Mouse (Mus musculus): Measurements from ENCODE around the gene 9130023H24Rik. TPM values are rescaled to one million over a fixed set of nuclear protein-coding genes. Genes with fewer than 3 reads are reported as not detected.
A peak's percentile ranks its signal among the peaks of the same experiment; 100 is the strongest.

The 9130023H24Rik gene
- polyA plus RNA-seq, 2 experiments from 2014 or later = 4.0 to 5.8 TPM

DNA sequence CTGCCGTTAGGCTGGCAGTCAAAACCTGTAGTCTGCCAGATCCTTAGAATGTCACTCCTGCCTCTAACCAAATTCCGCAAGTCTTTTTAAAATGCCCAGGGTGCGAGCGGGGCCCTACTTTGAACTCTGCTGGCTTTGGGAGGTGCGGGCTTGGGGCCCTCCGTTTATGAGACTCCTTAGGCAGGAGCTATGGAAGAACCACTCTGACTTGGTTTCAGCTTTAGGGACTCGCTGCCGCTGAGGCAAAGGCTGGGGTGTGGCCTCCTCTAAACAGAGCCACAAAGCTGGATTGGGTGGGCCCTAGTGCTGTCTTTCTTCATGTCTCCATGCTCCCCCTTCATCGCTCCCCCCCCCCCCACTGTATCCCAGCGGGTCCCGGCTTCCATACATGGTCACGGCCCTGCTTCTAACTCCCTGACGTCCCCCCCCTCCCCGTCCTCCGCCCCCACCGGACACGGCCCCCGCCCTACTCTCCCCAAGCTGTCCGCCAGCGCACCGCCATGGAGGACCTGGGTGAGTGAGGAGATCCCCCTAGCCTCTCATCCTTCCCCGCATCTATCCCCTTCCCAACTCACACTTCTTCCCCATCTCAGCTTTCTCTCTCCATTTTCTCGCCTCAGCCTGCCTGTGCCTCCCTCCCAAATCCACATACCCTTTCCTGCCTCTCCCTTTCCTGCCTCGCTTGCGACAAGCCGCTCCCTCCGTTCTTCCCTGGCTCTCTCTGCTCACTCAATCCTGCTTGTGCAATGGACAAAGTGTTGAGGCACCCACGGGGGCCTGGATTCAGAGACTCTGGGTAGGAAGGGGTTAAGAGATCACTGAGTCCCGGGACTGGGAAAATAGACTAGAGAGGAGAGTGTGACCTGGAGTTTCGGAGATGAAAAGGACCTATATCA is 8.9 kb upstream of the 9130023H24Rik start, which contains the start of gene Tgfb1i1:
Gene Tgfb1i1, plus strand, starts transcription at position 317 of the 896 bp plus-strand sequence.
- ATAC-seq = no peak

DNA sequence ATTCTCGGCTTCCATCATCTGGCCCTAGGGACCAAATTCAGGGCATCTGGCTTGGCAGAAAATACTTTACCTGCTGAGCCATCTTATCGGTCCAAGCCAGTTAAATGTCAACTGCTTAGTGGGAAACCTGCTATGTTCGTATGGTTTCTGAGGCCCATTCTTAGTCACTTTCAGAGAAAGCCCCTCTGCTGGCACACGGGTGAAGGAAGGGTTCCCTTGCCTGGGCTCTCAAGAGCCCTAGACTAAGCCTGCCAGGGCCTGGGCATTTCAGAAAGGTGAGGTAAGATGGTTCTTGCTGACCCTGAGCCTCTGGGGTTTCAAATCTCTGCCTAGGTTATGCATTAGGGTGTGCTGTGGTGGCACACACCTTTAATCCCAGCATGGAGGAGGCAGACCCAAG is 7.7 kb upstream of the 9130023H24Rik start:
- no peak for ATAC-seq

DNA sequence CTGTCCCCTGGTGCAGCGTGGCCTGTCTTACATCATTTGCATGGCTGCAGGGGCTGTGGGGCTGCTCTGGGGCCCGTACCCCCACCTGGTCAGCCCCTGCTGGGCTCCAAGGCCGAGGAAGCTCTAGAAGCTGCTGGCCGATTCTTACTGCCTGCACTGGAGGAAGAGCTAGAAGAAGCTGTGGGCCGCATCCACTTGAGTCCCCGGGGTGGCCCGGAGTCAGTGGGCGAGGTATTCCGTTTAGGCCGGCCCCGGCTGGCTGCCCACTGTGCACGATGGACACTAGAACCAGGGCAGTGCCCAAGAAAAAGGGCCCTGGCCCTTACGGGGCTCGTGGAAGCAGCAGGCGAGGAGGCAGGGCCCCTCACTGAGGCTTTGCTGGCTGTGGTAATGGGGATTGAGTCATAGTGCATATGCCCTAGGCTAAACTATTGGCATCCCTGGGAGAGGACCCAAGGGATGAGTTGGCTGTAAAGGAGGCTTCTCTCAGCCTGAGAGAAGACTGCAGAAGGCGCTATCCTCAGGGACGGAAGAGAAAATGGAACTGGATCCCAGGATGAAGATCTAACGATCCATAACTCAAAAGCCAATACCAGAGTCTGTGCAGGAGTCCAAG is 6.7 kb upstream of the 9130023H24Rik start:
- ATAC-seq = no peak

- ATAC-seq = no peak
These were observed 6.1 kb upstream of the 9130023H24Rik start for GRCm38 (mm10) chr7:128243921-128244320.

DNA sequence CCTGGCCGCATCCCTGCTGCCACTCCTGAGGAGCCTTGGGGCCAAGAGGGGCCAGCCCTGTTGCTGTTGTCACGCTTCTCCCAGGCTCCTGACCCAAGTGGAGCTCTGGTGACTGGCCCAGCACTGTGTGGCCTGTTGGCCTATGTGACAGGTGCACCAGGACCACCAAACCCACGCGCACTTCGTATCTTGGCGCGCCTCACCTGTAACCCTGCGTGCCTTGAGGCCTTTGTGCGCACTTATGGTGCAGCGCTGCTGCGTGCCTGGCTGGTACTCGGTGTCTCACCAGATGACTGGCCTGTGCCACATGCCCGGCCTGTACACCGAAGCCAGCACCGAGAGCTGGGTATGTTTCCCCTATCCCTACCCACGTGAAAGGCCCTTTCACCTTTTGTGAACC is 4.5 kb upstream of the 9130023H24Rik start:
- ATAC-seq = no peak

- ATAC-seq = no peak
These were observed 2.4 kb upstream of the 9130023H24Rik start for GRCm38 (mm10) chr7:128240131-128240784.

DNA sequence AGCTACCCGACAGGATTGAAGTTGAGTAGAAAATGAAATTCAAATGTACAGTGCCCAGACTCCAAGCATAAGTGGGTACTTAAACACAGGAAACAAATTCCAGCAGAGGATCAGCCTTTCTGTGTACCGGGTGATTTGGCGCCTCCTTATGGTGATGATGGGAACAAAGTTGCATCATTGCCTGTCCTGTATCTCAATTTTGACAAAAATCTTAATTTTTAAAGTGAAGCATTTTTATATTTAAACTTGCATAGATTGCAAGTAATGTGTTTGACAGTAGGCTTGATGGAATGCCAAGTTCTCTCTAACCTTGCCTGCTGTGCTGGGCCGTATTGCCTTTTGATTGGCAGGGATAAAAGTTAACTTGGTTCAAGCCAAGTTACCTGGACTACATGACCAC is 1.2 kb upstream of the 9130023H24Rik start:
- no peak for ATAC-seq

DNA sequence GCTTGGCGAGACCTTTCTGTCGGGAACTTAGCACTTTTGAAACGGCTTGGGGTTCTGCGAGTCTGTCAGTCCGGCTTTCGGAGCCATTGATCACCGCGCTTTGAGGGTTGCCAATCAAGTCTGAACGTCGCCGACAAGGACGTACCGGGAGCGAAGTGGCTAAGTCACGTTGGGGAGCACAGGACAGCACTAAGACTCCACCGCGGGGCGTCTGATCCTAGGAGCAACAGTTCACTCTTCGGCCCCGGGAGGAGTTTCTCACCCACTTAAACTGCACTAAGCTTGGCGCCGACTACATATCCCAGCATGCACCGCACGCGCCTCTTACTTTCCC is 271 bp downstream of the 9130023H24Rik start:
- ATAC-seq = no peak

- ATAC-seq = peak; percentile 16
These were observed 807 bp downstream of the 9130023H24Rik start, which contains the start of gene Armc5 for GRCm38 (mm10) chr7:128236856-128237592. TSS of gene Armc5 (plus strand) at chr7:128237342.

GRCm38 (mm10) chr7:128236426-128236825 is 1.4 kb downstream of the 9130023H24Rik start:
- ATAC-seq = no peak

GRCm38 (mm10) chr7:128235481-128235880 is 2.4 kb downstream of the 9130023H24Rik start:
- no peak for ATAC-seq

DNA sequence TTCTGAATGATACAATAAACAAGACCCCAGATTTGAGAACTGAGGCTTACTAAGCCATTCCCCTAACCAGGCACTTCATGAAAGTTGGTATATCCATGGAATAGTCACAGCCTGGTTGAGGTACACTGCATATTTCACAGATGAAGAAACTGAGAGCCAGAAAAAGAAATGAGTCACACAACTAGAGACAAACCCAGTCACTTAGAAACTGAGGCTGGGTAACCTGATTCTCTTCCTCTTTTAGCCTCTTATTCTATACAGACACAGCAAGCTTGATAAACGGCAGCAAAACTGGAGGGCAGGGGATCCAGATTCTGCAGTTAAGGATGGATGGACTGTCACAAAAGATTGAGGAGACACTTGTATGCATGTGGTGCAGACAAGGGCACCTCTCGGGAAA is 3.0 kb downstream of the 9130023H24Rik start:
- no peak for ATAC-seq

- ATAC-seq = no peak
These were observed 6.1 kb downstream of the 9130023H24Rik start for GRCm38 (mm10) chr7:128231741-128232140.

- no peak for ATAC-seq
These were observed 16.9 kb downstream of the 9130023H24Rik start for GRCm38 (mm10) chr7:128220936-128221335.

GRCm38 (mm10) chr7:128219952-128220351 is 17.9 kb downstream of the 9130023H24Rik start:
- no peak for ATAC-seq

DNA sequence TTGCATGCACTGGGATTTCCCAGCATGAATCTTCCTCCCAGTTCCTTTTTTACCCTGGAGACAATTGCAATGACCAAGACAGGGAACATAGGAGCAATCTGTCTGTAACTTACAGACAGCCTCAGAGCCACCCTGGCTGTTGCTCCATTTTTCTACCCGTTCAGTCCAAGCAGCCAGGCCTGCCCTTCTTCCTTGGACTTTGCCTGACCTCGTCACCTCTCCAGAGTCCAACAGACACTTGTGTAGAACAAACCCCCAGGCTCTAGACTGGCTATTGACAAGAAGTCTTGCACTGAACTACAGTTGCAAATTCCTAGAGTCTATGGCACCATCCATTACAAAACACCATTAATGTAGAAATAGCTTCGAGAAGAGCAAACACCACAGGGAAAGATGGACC is 28.0 kb downstream of the 9130023H24Rik start:
- ATAC-seq = no peak

DNA sequence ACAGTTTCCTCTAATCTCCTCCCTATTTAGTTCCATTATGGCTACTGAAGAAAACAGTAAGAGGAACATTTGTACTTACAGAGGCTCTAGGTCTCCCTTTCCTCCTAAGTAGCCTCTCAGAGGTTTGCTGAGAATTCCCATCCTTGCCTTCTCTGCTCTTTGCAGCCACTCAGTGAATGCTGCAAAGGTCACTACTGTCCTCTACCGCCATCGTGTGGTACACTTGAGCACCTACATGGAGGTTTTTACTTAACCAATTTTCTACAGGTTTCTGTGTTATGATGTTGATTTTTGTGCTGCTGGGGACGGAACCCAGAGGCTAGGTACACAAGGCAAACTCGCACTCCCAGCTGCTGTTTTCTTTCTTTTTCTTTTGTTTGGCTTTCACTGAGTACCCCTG is 29.6 kb downstream of the 9130023H24Rik start:
- peak; percentile 40 for ATAC-seq

- no peak for ATAC-seq
These were observed 31.7 kb downstream of the 9130023H24Rik start, which contains the start of gene Cox6a2 for GRCm38 (mm10) chr7:128206152-128206551. TSS of gene Cox6a2 (minus strand) at chr7:128206387.

GRCm38 (mm10) chr7:128205695-128206094 is 32.1 kb downstream of the 9130023H24Rik start:
- ATAC-seq = no peak

- no peak for ATAC-seq
These were observed 33.7 kb downstream of the 9130023H24Rik start for GRCm38 (mm10) chr7:128204179-128204578.

- no peak for ATAC-seq
These were observed 34.8 kb downstream of the 9130023H24Rik start for GRCm38 (mm10) chr7:128203071-128203470.

- no peak for ATAC-seq
These were observed 36.2 kb downstream of the 9130023H24Rik start for GRCm38 (mm10) chr7:128201607-128202006.
